ENCODE assay signal across 8 mouse cellular contexts in the genomic region with DNA sequence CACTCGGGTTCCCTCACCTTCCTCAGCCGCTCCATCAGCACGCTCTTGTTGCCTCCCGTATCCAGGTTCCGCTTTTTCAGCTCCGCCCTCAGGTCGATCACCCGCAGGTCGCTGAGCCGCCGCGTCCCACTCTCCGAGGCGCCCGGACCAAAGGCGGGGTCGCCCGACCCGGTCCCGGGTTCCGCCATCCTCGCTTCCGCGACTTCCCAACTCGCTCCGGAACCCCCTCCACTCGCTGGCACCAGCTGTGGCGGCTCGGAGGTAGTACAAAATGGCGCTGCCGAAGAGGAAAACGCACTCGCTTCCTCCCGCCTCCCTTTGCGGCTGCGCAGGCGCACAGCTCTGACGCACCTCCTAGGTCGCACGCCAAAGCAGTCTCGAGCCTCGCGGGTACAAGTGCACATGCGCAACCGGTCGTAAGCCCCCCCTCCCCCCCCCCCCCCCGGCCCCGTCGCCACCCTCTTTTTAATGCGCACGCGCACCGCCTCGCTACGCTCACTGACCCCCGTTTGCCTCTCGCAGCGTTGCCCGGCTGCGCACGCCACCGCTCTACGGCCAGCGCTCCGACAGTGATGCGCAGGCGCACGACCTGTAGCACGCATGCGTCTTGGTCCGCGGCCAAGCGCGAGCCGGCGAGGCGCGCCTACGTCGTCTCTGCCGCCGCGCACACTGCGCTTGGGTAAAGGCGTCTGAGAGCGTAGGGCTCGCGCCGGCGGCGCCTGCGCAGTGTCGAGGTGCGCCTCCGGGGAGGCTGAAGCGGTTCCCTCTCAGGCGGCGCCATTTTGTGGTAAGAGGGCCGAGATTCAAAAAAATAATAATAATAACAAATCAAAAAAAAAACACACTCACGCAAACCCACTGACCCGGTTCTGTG. TPM values are rescaled to one million over a fixed set of nuclear protein-coding genes. Genes with fewer than 3 reads are reported as not detected.
DNase-seq lines count a peak whose midpoint lies in the region; ATAC-seq lines count a peak whose summit lies in the region.

Safb2 (minus strand) TSS at position 329 of the 874 bp plus-strand sequence.
Safb (plus strand) TSS at position 569 of the 874 bp plus-strand sequence.

- peak within 1 kb of the TSS; percentile 86 for H3K4me2 ChIP-seq in forebrain, embryonic 14.5 days (ENCODE audit: low read length)
- H3K4me2 ChIP-seq in neural tube, embryonic 15.5 days, result peak within 1 kb of the TSS; percentile 92

- H3K9ac ChIP-seq in forebrain, embryonic 14.5 days (ENCODE audit: low read length), result peak within 1 kb of the TSS; percentile 90
- peak within 1 kb of the TSS; percentile 87 for H3K9ac ChIP-seq in neural tube, embryonic 15.5 days (replicated peaks)

- no peaks in the 10 kb centered on the region for H3K27me3 ChIP-seq in forebrain, embryonic 14.5 days (replicated peaks; ENCODE audit: control insufficient read depth, insufficient read depth, low read length)
- no peaks in the 10 kb centered on the region for H3K27me3 ChIP-seq in neural tube, embryonic 15.5 days (replicated peaks)

- ATAC-seq in forebrain, embryonic 14.5 days, result peak; percentile 95
- peak; percentile 95 for ATAC-seq in neural tube, embryonic 15.5 days (ENCODE audit: low FRiP score)

- H3K27ac ChIP-seq in forebrain, embryonic 14.5 days (ENCODE audit: low read depth, low read length), result peak within 1 kb of the TSS; percentile 93
- H3K27ac ChIP-seq in neural tube, embryonic 15.5 days (replicated peaks), result peak within 1 kb of the TSS; percentile 95

- DNase-seq in ES-CJ7 (ENCODE audit: low read depth, low spot score), result peak; percentile 99
- DNase-seq in cerebellum, adult 11 months, result peak; percentile 100
- peak; percentile 100 for DNase-seq in forebrain, embryonic 14.5 days (ENCODE audit: low spot score)
- DNase-seq in heart, postnatal 14 days, result peak; percentile 100
- DNase-seq in layer of hippocampus, adult 11-12 months (ENCODE audit: low spot score), result peak; percentile 99
- DNase-seq in lung, adult 18-20 months, result peak; percentile 99
- peak; percentile 100 for DNase-seq in testis, postnatal 14 days (ENCODE audit: low spot score)

- no peaks in the 10 kb centered on the region for H3K9me3 ChIP-seq in forebrain, embryonic 14.5 days (replicated peaks; ENCODE audit: control insufficient read depth, low read length)
- H3K9me3 ChIP-seq in neural tube, embryonic 15.5 days (replicated peaks), result no peaks in the 10 kb centered on the region

- peaks cover 29% of the 10 kb centered on the region for H3K4me1 ChIP-seq in forebrain, embryonic 14.5 days (ENCODE audit: control insufficient read depth, insufficient read depth, low read length)
- H3K4me1 ChIP-seq in neural tube, embryonic 15.5 days, result peaks cover 65% of the 10 kb centered on the region

- H3K4me3 ChIP-seq in forebrain, embryonic 14.5 days (ENCODE audit: low read depth, low read length), result peak within 1 kb of the TSS; percentile 89
- H3K4me3 ChIP-seq in neural tube, embryonic 15.5 days (replicated peaks), result peak within 1 kb of the TSS; percentile 88

- intact Hi-C loops in heart, postnatal 14 days (cut with DNase I), result loop anchor here (5.0 kb wide), 1 partner anchor 697 kb away; no protein-coding TSS in a partner anchor

- WGBS in forebrain, embryonic 14.5 days, result under 1% methylated on average over 86 of the region's 101 CpGs
- WGBS in neural tube, embryonic 15.5 days, result under 1% methylated on average over 93 of the region's 101 CpGs

- peaks cover 64% of the 10 kb centered on the region for H3K36me3 ChIP-seq in forebrain, embryonic 14.5 days (ENCODE audit: control insufficient read depth, insufficient read depth, low read length)
- peaks cover 51% of the 10 kb centered on the region for H3K36me3 ChIP-seq in neural tube, embryonic 15.5 days

RNA-seq across cellular contexts. Expression of gene Safb2, which starts in this region (rescaled TPM):
- polyA plus RNA-seq in forebrain, embryonic 14.5 days (2014; fragmentation: Nextera tagmentation; extraction: Ambion mirVana), result 28.7 and 36.7 TPM in 2 replicates
- total RNA-seq in heart, postnatal 14 days (2021), result 10 to 100 TPM; 62.2 to 65.6 TPM
- 73.4 and 76.5 TPM in 2 replicates for polyA plus RNA-seq in neural tube, embryonic 15.5 days (2015; fragmentation: Nextera tagmentation; extraction: Ambion mirVana)

RNA-seq across cellular contexts. Expression of gene Safb, which starts in this region (rescaled TPM):
- polyA plus RNA-seq in forebrain, embryonic 14.5 days (2014; fragmentation: Nextera tagmentation; extraction: Ambion mirVana), result 57.9 and 83.5 TPM in 2 replicates
- total RNA-seq in heart, postnatal 14 days (2021), result 10 to 100 TPM; 78.1 to 88.8 TPM
- polyA plus RNA-seq in neural tube, embryonic 15.5 days (2015; fragmentation: Nextera tagmentation; extraction: Ambion mirVana), result 95.9 and 103 TPM in 2 replicates

Comparison
In these comparisons a context has a peak if more than half of its experiments do, and no peak if none do; other contexts are left out.
1. Peak in every context shown above with its lines: DNase-seq, ATAC-seq, H3K4me3 ChIP-seq and H3K27ac ChIP-seq.